Mouse (Mus musculus) left cerebral cortex, adult 11 months (tissue): ENCODE data around the gene Pla2g4c.

Experiments
- DNase-seq: peaks from one replicate; pipeline ENCODE4 v3.0.0; 2022; ENCODE audit warnings: low spot score

Gene Pla2g4c

GRCm38 (mm10) chr7:13380588-13380987, 56.1 kb downstream of the Pla2g4c start:
- DNase-seq = no peak

DNA sequence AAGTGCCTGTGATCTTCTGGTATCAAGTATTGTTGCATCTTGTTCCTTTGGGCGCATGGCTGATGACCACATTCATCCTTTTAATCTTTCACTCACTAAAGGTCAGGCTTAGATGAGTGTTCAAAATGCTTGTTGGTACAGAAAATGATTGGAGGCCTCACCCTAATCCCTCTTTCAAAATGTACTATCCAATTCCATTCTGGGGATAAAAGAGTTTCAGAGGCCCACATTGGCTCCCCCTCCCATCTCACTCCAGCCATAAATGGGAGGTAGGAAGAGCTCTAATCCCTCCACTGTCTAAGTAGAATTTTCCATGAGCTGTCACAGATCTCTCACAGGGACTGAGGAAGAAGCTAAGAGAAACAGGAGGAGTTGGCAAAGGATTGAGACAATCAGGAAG, 73.4 kb downstream of the Pla2g4c start, which contains the start of gene Cabp5:
Gene Cabp5 (plus strand): TSS at position 301 of the 400 bp plus-strand sequence.
- no peak for DNase-seq
